Mouse (Mus musculus) MEL (cell line): Measurements from ENCODE around the gene Dll1.

ENCODE experiments used
- CHD2 ChIP-seq: IDR thresholded peaks from 2 replicates; pipeline ENCODE4 v1.6.1; 2011; ENCODE audit warnings: low read length, improper control_type of control experiment
- CTCF ChIP-seq, 3 experiments: IDR thresholded peaks in 2 of 3; conservative IDR thresholded peaks in 1 of 3; 2 replicates each; pipeline ENCODE4 v1.5.1; 2011 to 2012; ENCODE audit warnings: low read length in 3 of 3, low read depth in 2 of 3, mild to moderate bottlenecking in 2 of 3, improper control_type of control experiment in 1 of 3, inconsistent platforms in 1 of 3, mixed read lengths in 1 of 3, moderate library complexity in 1 of 3; ENCODE audit not compliant: control insufficient read depth in 1 of 3, insufficient read depth in 1 of 3, poor library complexity in 1 of 3, severe bottlenecking in 1 of 3
- EP300 ChIP-seq, 2 experiments: IDR thresholded peaks; 2 replicates each; pipeline ENCODE4 v1.6.1; 2011; ENCODE audit warnings: improper control_type of control experiment in 2 of 2, low read length in 2 of 2, low read depth in 1 of 2, mild to moderate bottlenecking in 1 of 2
- ETS1 ChIP-seq: IDR thresholded peaks from 2 replicates; pipeline ENCODE4 v1.6.1; 2012; ENCODE audit warnings: low read depth, mild to moderate bottlenecking, inconsistent platforms, low read length, improper control_type of control experiment, moderate library complexity
- KAT2A ChIP-seq: conservative IDR thresholded peaks from 2 replicates; pipeline ENCODE4 v1.6.1; 2012; ENCODE audit warnings: low read depth, low read length, improper control_type of control experiment, inconsistent platforms
- MAX ChIP-seq: IDR thresholded peaks from 2 replicates; pipeline ENCODE4 v1.6.1; 2011; ENCODE audit warnings: low read length, improper control_type of control experiment
- POLR2A ChIP-seq, 2 experiments: IDR thresholded peaks; 2 replicates each; pipeline ENCODE4 v1.6.1; 2011 to 2012; ENCODE audit warnings: low read length in 2 of 2, mild to moderate bottlenecking in 2 of 2, control low read depth in 1 of 2, improper control_type of control experiment in 1 of 2, low read depth in 1 of 2, moderate library complexity in 1 of 2; ENCODE audit not compliant: control insufficient read depth in 1 of 2, insufficient read depth in 1 of 2, poor library complexity in 1 of 2
- RCOR1 ChIP-seq: IDR thresholded peaks from 2 replicates; pipeline ENCODE4 v1.6.1; 2012; ENCODE audit warnings: low read depth, mild to moderate bottlenecking, inconsistent platforms, low read length, improper control_type of control experiment
- TCF12 ChIP-seq: IDR thresholded peaks from 2 replicates; pipeline ENCODE4 v1.6.1; 2014; ENCODE audit warnings: low read depth, mild to moderate bottlenecking, inconsistent platforms, low read length, improper control_type of control experiment, moderate library complexity
- USF1 ChIP-seq: IDR thresholded peaks from 2 replicates; pipeline ENCODE4 v1.6.1; 2014; ENCODE audit warnings: low read depth, mild to moderate bottlenecking, inconsistent platforms, low read length, improper control_type of control experiment, moderate library complexity
- USF2 ChIP-seq, 2 experiments: IDR thresholded peaks; 2 replicates each; pipeline ENCODE4 v1.6.1; 2011 to 2012; ENCODE audit warnings: improper control_type of control experiment in 2 of 2, low read length in 2 of 2, borderline replicate concordance in 1 of 2, inconsistent platforms in 1 of 2, low read depth in 1 of 2, mild to moderate bottlenecking in 1 of 2; ENCODE audit not compliant: insufficient read depth in 1 of 2

DNA sequence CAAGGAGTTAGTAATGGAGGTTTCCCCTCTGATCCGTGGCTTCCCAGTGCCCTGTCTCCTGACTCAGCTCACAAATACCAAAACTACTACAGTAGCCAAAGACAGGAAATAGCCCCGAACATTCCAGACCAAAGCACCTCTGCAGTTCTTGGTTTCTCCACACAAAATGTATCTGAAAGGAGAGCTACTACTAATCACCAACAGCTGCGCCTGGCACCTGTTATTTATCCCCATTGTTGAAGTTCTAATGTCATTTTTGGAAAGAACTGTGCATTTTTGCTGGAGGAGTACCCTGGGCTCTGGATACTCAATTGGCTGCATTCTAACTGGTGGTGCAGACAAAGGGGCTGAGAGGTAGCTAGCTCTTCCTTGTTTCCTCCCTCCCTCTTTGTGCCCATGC is 19.6 kb downstream of the Dll1 start:
- TF ChIP-seq CTCF (IDR thresholded peaks at IDR 0.05 in 2 of 3, conservative IDR thresholded peaks at IDR 0.05 in 1 of 3; ENCODE audit: control insufficient read depth in 1 of 3, insufficient read depth in 1 of 3, low read depth in 2 of 3, low read length in 3 of 3, poor library complexity in 1 of 3, severe bottlenecking in 1 of 3), result no peak
- no peak for TF ChIP-seq CHD2
- TF ChIP-seq USF1, result no peak
- no peak for TF ChIP-seq POLR2A (IDR thresholded peaks at IDR 0.05; ENCODE audit: control insufficient read depth in 1 of 2, insufficient read depth in 1 of 2, low read depth in 1 of 2, low read length in 2 of 2, poor library complexity in 1 of 2)
- no peak for TF ChIP-seq KAT2A
- no peak for TF ChIP-seq TCF12
- no peak for TF ChIP-seq ETS1
- TF ChIP-seq EP300 (IDR thresholded peaks at IDR 0.05; ENCODE audit: low read depth in 1 of 2, low read length in 2 of 2), result no peak
- TF ChIP-seq MAX, result no peak
- no peak for TF ChIP-seq RCOR1
- no peak for TF ChIP-seq USF2 (IDR thresholded peaks at IDR 0.05; ENCODE audit: borderline replicate concordance in 1 of 2, insufficient read depth in 1 of 2, low read depth in 1 of 2, low read length in 2 of 2)
